Mouse (Mus musculus): ENCODE measurements around the gene Rad23a.

GRCm38 (mm10) chr8:84789855-84790486 lies 50.5 kb downstream of the Rad23a start:
- TF ChIP-seq CHD2 (IDR thresholded peaks at IDR 0.05; ENCODE audit: low read depth, low read length): no peak
- no peak for TF ChIP-seq HCFC1 (IDR thresholded peaks at IDR 0.05; ENCODE audit: borderline replicate concordance, insufficient read depth, low read length)
- TF ChIP-seq MAFK (IDR thresholded peaks at IDR 0.05; ENCODE audit: insufficient read depth, low read depth, low read length): no peak
- TF ChIP-seq ZC3H11A (IDR thresholded peaks at IDR 0.05; ENCODE audit: borderline replicate concordance, low read depth, low read length): no peak

All from ES-E14 (cell line).